14 mouse cellular contexts compared by ENCODE assay signal in genomic region chr16:34119844-34120243, GRCm38 (mm10).
"Had no signal": no experiment of that assay in that cellular context is flagged by ENCODE, and none has a peak within 500 bp of the region (broad histone marks: within the 10 kb centered on the region; RNA-seq: fewer than 3 reads in every experiment).

No protein-coding gene starts in this region.

- H3K9me3 ChIP-seq: limb, embryonic 10.5 days; limb, embryonic 13.5 days; midbrain, embryonic 12.5 days; midbrain, embryonic 15.5 days; stomach, embryonic 15.5 days had no signal

- H3K27ac ChIP-seq: kidney, postnatal 0 days; limb, embryonic 10.5 days; limb, embryonic 13.5 days; liver, embryonic 14.5 days; macrophage; midbrain, embryonic 12.5 days; midbrain, embryonic 15.5 days; stomach, embryonic 15.5 days had no signal

- H3K4me1 ChIP-seq: limb, embryonic 13.5 days; midbrain, embryonic 12.5 days; midbrain, embryonic 15.5 days; stomach, embryonic 15.5 days had no signal

- H3K27me3 ChIP-seq: limb, embryonic 13.5 days; midbrain, embryonic 12.5 days; midbrain, embryonic 15.5 days; stomach, embryonic 15.5 days had no signal

- H3K4me3 ChIP-seq: limb, embryonic 10.5 days; limb, embryonic 13.5 days; midbrain, embryonic 12.5 days; midbrain, embryonic 15.5 days; myocyte; stomach, embryonic 15.5 days had no signal

- H3K4me2 ChIP-seq: limb, embryonic 13.5 days; lung, embryonic 14.5 days; midbrain, embryonic 12.5 days; midbrain, embryonic 15.5 days; stomach, embryonic 15.5 days had no signal

- H3K9ac ChIP-seq: limb, embryonic 13.5 days; liver, embryonic 14.5 days; liver, postnatal 0 days; lung, embryonic 14.5 days; midbrain, embryonic 12.5 days; midbrain, embryonic 15.5 days; stomach, embryonic 15.5 days had no signal

- H3K36me3 ChIP-seq: limb, embryonic 10.5 days; midbrain, embryonic 15.5 days; stomach, embryonic 15.5 days had no signal

- DNase-seq: liver; liver, postnatal 0 days; thymus, postnatal 25 days had no signal

- ATAC-seq: liver, postnatal 0 days; lung, postnatal 0 days; midbrain, embryonic 15.5 days had no signal
